Mouse (Mus musculus) erythroblast, adult 5-6 weeks (primary cell): ENCODE measurements around the gene Usf1. TPM values are rescaled to one million over a fixed set of nuclear protein-coding genes. Genes with fewer than 3 reads are reported as not detected.
A peak's percentile ranks its signal among the peaks of the same experiment; 100 is the strongest.

ENCODE experiments used
- ATAC-seq: replicated peaks from 2 replicates; pipeline ENCODE4 v1.8.0; 2016; ENCODE audit warnings: moderate number of reproducible peaks, mild to moderate bottlenecking, moderate TSS enrichment, inconsistent platforms; ENCODE audit not compliant: poor library complexity, low FRiP score, severe bottlenecking
- total RNA-seq, 2 experiments: library from RNA; stranded (forward) in 1 of 2; stranded (reverse) in 1 of 2; fragments of 150-400 nt in 1 of 2; fragments of 200-764, 138-1000 nt in 1 of 2; gene quantifications; 2 replicates each; pipeline versions ENCODE4 v1.2.3 to v1.2.4; 2015 to 2017; ENCODE audit warnings: low replicate concordance in 2 of 2

The Usf1 gene
- total RNA-seq (2015; ENCODE audit: low replicate concordance): 2.7 and 12.7 TPM in 2 replicates
- total RNA-seq (2017; ENCODE audit: low replicate concordance): 9.1 and 23.1 TPM in 2 replicates

- peak; percentile 94 for ATAC-seq
Measured at GRCm38 (mm10) chr1:171410947-171411484, at the start of gene Usf1. Usf1 (plus strand) TSS chr1:171411313.

- ATAC-seq: no peak
Measured at GRCm38 (mm10) chr1:171365934-171366333, 45.2 kb upstream of the Usf1 start.

GRCm38 (mm10) chr1:171369845-171370556, 41.1 kb upstream of the Usf1 start, which contains the start of gene Nectin4:
Nectin4 (plus strand) TSS chr1:171370099.
- no peak for ATAC-seq

- ATAC-seq: no peak
Measured at GRCm38 (mm10) chr1:171372880-171373279, 38.2 kb upstream of the Usf1 start.

- ATAC-seq: no peak
Measured at GRCm38 (mm10) chr1:171373946-171374345, 37.2 kb upstream of the Usf1 start.

- no peak for ATAC-seq
Measured at GRCm38 (mm10) chr1:171375646-171376097, 35.4 kb upstream of the Usf1 start.

GRCm38 (mm10) chr1:171378298-171378697, 32.8 kb upstream of the Usf1 start:
- no peak for ATAC-seq

- ATAC-seq: peak; percentile 59
Measured at GRCm38 (mm10) chr1:171379935-171380599, 31.0 kb upstream of the Usf1 start.

- no peak for ATAC-seq
Measured at GRCm38 (mm10) chr1:171382096-171382620, 29.0 kb upstream of the Usf1 start.

GRCm38 (mm10) chr1:171384361-171384760, 26.8 kb upstream of the Usf1 start:
- no peak for ATAC-seq

GRCm38 (mm10) chr1:171385171-171385570, 25.9 kb upstream of the Usf1 start:
- ATAC-seq: no peak

GRCm38 (mm10) chr1:171387099-171387498, 24.0 kb upstream of the Usf1 start:
- no peak for ATAC-seq

GRCm38 (mm10) chr1:171388376-171389102, 22.6 kb upstream of the Usf1 start, which contains the start of gene Arhgap30:
Arhgap30 (plus strand) TSS chr1:171388954.
- no peak for ATAC-seq

- no peak for ATAC-seq
Measured at GRCm38 (mm10) chr1:171390101-171390500, 21.0 kb upstream of the Usf1 start.

GRCm38 (mm10) chr1:171401821-171402220, 9.3 kb upstream of the Usf1 start:
- ATAC-seq: no peak

GRCm38 (mm10) chr1:171402991-171403390, 8.1 kb upstream of the Usf1 start:
- no peak for ATAC-seq

- ATAC-seq: no peak
Measured at GRCm38 (mm10) chr1:171407263-171407662, 3.9 kb upstream of the Usf1 start.

GRCm38 (mm10) chr1:171410231-171410630, 882 bp upstream of the Usf1 start:
- ATAC-seq: no peak

- ATAC-seq: peak; percentile 24; the same call in 1 of the 2 replicates
Measured at GRCm38 (mm10) chr1:171411492-171411941, 404 bp downstream of the Usf1 start.

GRCm38 (mm10) chr1:171412001-171412441, 908 bp downstream of the Usf1 start:
- ATAC-seq: peak; percentile 52
